Mouse (Mus musculus): ENCODE results near the gene Ntpcr.

GRCm38 (mm10) chr8:125755896-125756295 is 26.1 kb downstream of the Ntpcr start:
- no peak for TF ChIP-seq CTCF (IDR thresholded peaks at IDR 0.05; ENCODE audit: low read depth, low read length)
- no peak for TF ChIP-seq POLR2A (IDR thresholded peaks at IDR 0.05; ENCODE audit: borderline replicate concordance, low read depth, low read length)
